Mouse (Mus musculus) embryonic stem cell, embryonic (primary cell): ENCODE measurements around the gene Sec14l4.

Source experiments
- CTCF ChIA-PET, 4 experiments: fragments of 300-600 bp in 2 of 4; fragments of 350-600 bp in 2 of 4; sonication (Branson Sonifier 250); formaldehyde crosslinking; loops; one replicate each; lab custom pipeline; 2022; ENCODE audit warnings: inconsistent platforms in 2 of 4; lab: Charles Lee
- POLR2A ChIA-PET, 4 experiments: fragments of 300-600 bp in 2 of 4; fragments of 350-600 bp in 2 of 4; sonication (Branson Sonifier 250); formaldehyde crosslinking; loops; one replicate each; lab custom pipeline; 2022; ENCODE audit warnings: antibody characterized with exemption in 4 of 4, inconsistent platforms in 1 of 4; lab: Charles Lee

Sec14l4 gene

DNA sequence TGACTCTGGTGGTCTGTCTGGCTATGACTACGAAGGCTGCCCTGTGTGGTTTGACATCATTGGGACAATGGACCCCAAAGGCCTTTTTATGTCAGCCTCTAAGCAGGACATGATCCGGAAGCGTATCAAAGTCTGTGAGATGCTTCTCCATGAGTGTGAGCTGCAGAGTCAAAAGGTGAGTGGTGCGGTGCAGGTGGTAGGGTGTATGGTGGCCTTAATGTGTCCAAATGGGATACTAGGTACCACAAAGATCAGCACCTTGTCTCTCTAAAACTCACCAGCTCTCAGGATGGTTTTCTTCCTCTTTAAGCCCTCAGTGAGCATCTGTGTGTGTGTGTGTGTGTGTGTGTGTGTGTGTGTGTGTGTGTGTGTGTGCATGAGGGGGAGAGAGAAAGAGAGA is 8.7 kb downstream of the Sec14l4 start:
- ChIA-PET CTCF (interaction anchor here in 3 of 4 experiments (1.6 to 2.2 kb wide), 3 partner anchors 11 to 40 kb away, joined by 6 to 7 read pairs (median 7); no protein-coding TSS in a partner anchor), POLR2A (interaction anchor here in 2 of 4 experiments (0.6 to 1.2 kb wide), 3 partner anchors 16 to 58 kb away, joined by 3 to 4 read pairs (median 4); no protein-coding TSS in a partner anchor)

DNA sequence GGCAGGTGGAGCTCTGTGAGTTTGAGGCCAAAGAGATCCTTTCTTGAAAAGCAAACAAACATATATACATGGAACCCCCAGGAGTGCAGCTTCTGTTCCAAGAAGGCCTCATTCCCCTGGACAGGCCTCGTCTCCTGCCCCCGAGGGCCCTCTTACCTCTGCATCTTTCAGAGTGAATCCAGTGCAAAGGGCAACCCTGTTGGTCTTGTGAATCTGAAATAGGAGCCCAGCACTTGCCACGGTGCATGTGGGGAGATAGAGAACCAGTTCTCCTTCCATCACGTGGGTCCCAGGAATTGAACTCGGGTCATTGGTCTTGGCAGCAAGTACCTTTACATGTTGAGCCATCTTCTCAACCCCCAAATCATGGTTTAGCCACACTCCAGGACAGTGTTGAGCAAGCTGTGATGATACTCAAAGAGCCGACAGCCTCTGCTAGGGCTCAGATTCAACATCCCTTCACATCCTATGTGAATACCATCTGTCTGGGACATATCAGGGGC is 9.9 kb downstream of the Sec14l4 start:
- ChIA-PET CTCF (interaction anchor here (1.0 to 2.2 kb wide), 5 partner anchors 12 to 39 kb away, joined by 4 to 7 read pairs (median 6); no protein-coding TSS in a partner anchor), POLR2A (interaction anchor here in 1 of 4 experiments (0.6 to 0.7 kb wide), 2 partner anchors 340 to 553 kb away, joined by 3 to 5 read pairs; no protein-coding TSS in a partner anchor)

DNA sequence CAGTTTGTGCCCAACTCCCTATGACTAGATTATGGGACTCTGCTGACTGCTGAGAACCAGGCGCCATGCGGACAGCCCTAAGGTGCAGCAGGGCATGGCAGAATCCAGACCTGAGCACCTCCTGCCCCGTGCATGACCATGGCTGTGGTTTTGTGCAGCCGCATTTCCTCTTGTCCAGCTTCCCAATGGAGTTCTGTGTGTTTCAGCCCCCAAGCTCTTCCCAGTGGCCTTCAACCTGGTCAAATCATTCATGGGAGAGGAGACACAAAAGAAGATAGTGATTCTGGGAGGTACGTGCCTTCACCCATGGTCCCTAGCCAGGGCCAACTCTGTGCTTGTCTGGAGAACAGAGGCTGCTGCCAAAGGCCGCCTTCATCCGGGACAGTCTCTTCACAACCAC is 11.8 kb downstream of the Sec14l4 start:
- CTCF ChIA-PET: interaction anchor here in 3 of 4 experiments (0.6 to 1.6 kb wide), 4 partner anchors 10 to 37 kb away, joined by 3 to 4 read pairs (median 3); no protein-coding TSS in a partner anchor
- POLR2A ChIA-PET: interaction anchor here in 1 of 4 experiments (1.5 kb wide), 1 partner anchor 13 kb away, joined by 3 read pairs; no protein-coding TSS in a partner anchor

DNA sequence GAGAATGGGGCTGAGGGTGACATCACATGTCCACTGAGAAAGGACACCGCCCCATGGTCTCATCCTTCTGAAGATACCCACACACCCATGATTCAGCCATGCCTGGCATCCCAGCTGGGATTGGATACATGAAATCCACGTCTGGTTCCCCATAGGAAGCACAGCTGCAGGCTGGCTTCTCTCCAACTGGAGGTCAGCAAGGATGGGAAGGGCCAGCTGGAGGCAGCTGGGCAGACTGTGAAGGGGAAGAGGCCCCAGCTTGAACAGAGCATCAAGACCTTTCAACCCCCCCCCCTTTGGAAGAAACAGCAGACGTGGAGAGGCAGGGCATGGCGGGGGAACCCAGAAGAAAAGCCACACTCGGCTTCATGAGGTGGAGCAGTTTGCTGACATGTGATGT is 15.3 kb downstream of the Sec14l4 start:
- CTCF ChIA-PET: interaction anchor here in 1 of 4 experiments (1.2 kb wide), 1 partner anchor 34 kb away, joined by 6 read pairs; no protein-coding TSS in a partner anchor

DNA sequence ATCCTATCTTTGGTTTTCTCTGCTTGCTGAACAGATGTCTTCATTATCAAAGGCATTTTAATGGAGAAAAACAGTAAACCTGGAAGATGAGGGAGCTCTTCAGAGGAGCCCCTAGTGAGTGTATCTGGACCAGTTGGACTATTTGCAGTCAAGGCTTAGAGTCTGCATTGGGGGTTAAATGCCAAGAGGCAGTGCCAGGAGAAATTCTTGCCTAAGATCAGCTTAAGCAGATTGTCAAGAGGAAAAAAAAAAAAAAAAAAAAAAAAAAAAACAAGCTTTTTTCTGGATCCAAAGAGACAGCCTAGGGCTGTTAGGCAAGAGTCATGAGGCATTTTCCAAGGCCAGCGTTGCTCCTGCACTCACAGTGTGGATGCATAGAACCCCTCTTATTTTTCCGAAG is 16.5 kb downstream of the Sec14l4 start:
- CTCF ChIA-PET: interaction anchor here in 2 of 4 experiments (0.6 to 1.2 kb wide), 3 partner anchors 13 to 58 kb away, joined by 3 to 6 read pairs (median 3); no protein-coding TSS in a partner anchor
- POLR2A ChIA-PET: interaction anchor here in 2 of 4 experiments (0.6 to 1.0 kb wide), 5 partner anchors 44 to 287 kb away, joined by 3 to 4 read pairs (median 3); no protein-coding TSS in a partner anchor

More for the DNA sequence above, 15.3 kb downstream of the Sec14l4 start:
- POLR2A ChIA-PET: interaction anchor here in 1 of 4 experiments (0.6 kb wide), 1 partner anchor 37 kb away, joined by 3 read pairs; no protein-coding TSS in a partner anchor

DNA sequence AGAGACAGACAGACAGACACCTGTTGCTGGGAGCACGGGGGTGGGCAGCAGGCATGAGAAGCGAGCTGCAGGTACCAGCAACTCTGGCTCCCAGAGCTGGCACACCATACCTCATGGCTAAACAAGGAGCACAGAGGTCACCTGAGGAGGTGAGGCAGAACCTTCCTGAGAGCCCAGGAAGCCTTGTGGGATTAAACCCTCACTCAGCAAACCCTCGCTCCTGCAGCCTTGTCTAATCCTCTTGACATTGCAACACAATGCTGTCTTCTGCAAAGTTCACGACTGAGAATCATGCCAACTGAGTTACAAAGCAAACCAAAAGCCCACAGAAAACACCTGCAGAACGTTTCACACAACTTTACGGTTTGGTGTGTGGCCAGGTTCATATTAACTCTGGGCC is 17.2 kb downstream of the Sec14l4 start:
- CTCF ChIA-PET: interaction anchor here in 2 of 4 experiments (0.6 to 1.1 kb wide), 3 partner anchors 13 to 59 kb away, joined by 3 to 5 read pairs (median 3); no protein-coding TSS in a partner anchor

DNA sequence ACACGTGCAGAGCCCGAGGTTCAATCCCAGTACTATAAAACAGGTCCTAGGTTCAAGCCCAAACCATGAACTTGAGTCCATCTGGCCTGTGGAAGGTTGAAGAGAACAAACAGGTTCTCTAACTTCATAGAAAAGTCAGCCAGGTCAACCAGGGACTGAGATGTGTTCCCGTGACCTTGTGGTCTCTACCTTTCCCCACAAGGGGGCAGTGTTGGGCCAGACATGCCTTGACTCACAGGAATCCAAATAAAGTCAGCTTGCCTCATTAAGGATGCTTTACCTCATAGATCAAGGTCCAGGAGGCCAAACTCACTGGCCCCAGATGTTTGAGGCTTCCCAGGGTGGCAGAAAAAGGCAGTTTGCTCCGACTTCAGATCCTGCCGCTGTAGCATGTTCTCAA is 22.3 kb downstream of the Sec14l4 start:
- ChIA-PET POLR2A (interaction anchor here in 3 of 4 experiments (0.8 to 1.1 kb wide), 5 partner anchors 9 to 166 kb away, joined by 3 to 6 read pairs (median 3); partner anchors contain the start of gene Sec14l4 (in 1 of the 3)), CTCF (interaction anchor here (0.5 to 5.4 kb wide), 54 partner anchors 8 to 885 kb away, joined by 3 to 61 read pairs (median 4); partner anchors contain the start of genes Sec14l2 (in 3 of the 4), Sec14l3 (in 2 of the 4), Castor1 (in 1 of the 4) and Rnf215 (in 1 of the 4))

More for the DNA sequence above, 17.2 kb downstream of the Sec14l4 start:
- POLR2A ChIA-PET: interaction anchor here in 1 of 4 experiments (1.0 kb wide), 1 partner anchor 45 kb away, joined by 3 read pairs; no protein-coding TSS in a partner anchor

DNA sequence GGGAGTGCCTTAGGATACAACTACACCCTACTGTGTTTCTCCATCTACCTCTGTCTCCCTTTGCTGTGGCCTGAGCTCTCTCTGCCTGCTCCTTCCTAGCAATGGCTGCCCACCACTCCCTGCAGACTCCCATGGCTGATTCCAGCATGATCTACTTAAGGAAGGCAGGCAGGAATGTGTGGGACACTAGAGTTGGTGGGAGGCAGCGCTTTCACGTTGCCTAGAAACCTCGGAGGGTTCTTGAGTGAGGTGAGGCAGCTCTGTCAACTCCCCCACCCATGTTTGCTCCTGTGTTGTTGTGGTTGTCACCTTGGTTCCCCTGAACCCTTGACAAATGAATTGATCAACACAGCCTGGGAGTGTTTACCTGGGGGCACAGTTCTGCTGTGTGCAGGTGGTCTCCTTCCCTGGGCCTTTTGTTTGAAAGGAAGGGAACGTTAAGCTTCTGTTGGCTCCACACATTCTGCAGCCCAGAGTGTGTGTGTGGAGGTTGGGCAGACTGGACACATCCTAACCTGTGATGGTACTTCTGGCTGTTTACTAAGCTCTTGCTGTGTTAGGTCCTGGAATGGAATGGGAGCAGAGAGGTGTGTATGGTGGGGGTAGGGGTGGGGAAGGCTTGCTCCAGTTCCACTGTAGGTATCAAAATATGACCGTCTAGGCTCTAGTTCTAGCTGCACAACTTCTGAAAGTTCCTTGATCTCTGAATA is 29.8 kb downstream of the Sec14l4 start:
- ChIA-PET POLR2A (interaction anchor here in 3 of 4 experiments (0.6 to 1.7 kb wide), 6 partner anchors 16 to 130 kb away, joined by 3 to 5 read pairs (median 3); partner anchors contain the start of genes Mtfp1 (in 1 of the 3) and Pes1 (in 1 of the 3)), CTCF (interaction anchor here in 2 of 4 experiments (0.8 to 2.1 kb wide), 5 partner anchors 19 to 198 kb away, joined by 3 to 10 read pairs (median 3); partner anchors contain the start of gene Rnf215 (in 1 of the 2))

DNA sequence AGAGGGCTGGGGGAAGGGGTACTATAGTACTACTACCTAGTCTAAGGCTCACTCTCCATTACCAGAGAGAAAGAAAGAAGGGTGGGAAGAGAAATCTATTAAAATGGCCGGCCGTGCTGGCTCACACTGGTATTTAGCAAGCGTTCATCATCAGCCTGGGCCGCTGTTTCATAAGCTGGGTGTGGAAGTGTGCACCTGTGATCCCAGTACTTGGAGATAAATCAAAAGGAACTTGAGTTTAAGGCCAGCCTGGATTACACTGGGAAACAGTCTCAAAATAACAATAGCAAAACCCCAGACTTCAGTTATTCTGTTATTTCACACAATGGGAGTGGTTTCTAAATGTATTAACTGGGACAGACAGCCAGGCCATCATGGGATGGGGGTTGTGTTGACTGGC is 31.3 kb downstream of the Sec14l4 start:
- POLR2A ChIA-PET: no interaction called here

DNA sequence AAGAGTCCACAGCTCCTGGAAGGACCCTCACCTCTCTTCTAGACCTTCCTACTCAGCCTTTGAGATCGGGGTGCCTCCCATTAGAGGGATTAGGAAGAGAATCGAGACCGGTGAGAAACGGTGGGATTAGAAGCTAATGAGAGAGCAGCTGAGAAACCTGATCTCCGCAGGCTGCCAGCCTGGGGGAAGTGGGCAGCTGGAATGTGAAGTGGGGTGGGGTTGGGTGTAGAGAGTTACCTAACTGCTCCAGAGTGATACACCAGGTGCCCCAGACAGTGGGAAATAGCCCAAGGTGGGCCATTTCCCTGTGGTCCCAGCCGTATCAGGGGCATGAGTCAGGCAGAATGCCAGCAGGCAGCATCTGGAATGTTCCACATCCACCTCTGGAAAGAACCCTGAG is 31.7 kb downstream of the Sec14l4 start:
- ChIA-PET CTCF (interaction anchor here in 3 of 4 experiments (0.9 to 2.7 kb wide), 3 partner anchors 9 to 17 kb away, joined by 4 to 7 read pairs (median 6); no protein-coding TSS in a partner anchor), POLR2A (interaction anchor here in 1 of 4 experiments (0.6 kb wide), 1 partner anchor 208 kb away, joined by 9 read pairs; no protein-coding TSS in a partner anchor)

More for the DNA sequence above, 31.3 kb downstream of the Sec14l4 start:
- CTCF ChIA-PET: interaction anchor here in 2 of 4 experiments (0.7 to 2.7 kb wide), 3 partner anchors 9 to 17 kb away, joined by 3 to 6 read pairs (median 4); no protein-coding TSS in a partner anchor

DNA sequence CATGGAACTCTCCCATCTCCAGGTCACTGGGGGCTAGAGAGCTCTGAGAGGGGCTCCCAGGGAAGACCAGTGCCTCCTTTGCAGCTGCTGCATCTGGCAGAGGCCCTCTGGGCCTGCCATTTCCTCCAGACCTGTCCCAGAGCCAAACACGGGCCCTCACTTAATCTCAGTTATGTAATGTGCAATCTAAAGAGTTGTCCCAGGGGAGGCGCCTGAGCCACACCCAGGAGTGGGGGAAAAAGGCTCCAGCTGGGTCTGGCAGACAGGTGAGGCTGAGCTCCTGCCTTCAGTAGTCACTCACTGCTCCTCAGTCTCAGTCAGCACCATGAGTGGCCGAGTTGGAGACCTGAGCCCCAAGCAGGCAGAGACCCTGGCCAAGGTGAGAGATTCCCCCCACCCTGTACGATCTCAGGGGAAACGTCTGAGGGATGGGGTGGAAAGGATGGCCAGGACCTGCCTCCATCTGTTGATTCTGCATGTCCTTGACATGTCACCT is 33.4 kb downstream of the Sec14l4 start, which contains the start of gene Sec14l3:
Gene Sec14l3, plus strand, starts transcription at position 215 of the 496 bp plus-strand sequence.
- CTCF ChIA-PET: interaction anchor here in 3 of 4 experiments (0.6 to 2.7 kb wide), 14 partner anchors 11 to 339 kb away, joined by 3 to 12 read pairs (median 4); no protein-coding TSS in a partner anchor
- POLR2A ChIA-PET: interaction anchor here in 2 of 4 experiments (0.7 to 1.6 kb wide), 7 partner anchors 12 to 75 kb away, joined by 3 to 6 read pairs (median 3); no protein-coding TSS in a partner anchor

DNA sequence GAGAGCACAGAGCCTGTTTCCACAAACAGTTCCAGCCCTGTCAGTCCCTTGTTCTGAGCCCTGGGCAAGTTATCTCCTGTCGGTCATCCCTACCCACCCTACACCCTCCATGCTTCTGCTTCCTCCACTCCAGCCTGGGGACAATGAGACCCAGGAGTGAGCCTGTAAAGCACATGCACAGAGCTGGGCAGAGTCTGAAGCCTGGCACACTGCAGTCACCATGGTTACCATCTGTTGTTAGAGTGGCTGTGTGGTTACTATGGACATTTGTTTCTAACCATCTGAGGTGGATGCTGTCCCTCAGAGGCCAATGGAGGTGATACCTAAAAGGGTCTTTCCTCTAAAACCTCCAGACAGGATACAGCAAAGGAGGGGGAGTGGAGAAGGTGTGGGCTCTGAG is 38.4 kb downstream of the Sec14l4 start:
- CTCF ChIA-PET: interaction anchor here in 2 of 4 experiments (1.2 to 2.8 kb wide), 3 partner anchors 10 to 16 kb away, joined by 3 to 18 read pairs (median 8); no protein-coding TSS in a partner anchor
- POLR2A ChIA-PET: no interaction called here

DNA sequence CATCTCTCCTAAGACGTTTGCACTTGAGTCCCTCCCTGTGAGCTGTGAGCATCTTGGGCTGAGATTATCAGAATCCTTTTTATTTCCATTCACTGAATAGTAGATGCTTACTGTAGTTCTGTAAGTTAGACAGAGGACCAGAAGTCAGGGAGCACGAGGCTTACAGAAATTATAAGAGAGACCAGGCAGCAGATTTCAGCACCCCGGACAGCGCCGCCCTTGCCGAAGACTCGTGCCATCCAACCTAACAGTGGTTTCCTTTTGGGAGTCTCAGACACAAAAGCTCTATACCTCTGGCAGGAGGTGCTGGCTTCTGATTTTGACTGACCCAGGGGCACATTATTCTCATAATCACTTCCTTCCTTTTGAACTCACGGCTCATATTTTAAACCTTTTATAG is 45.4 kb downstream of the Sec14l4 start:
- ChIA-PET POLR2A (interaction anchor here in 2 of 4 experiments (0.6 to 1.9 kb wide), 2 partner anchors 10 to 16 kb away, joined by 3 to 4 read pairs; no protein-coding TSS in a partner anchor), CTCF (interaction anchor here in 1 of 4 experiments (0.8 kb wide), 1 partner anchor 23 kb away, joined by 3 read pairs; no protein-coding TSS in a partner anchor)

DNA sequence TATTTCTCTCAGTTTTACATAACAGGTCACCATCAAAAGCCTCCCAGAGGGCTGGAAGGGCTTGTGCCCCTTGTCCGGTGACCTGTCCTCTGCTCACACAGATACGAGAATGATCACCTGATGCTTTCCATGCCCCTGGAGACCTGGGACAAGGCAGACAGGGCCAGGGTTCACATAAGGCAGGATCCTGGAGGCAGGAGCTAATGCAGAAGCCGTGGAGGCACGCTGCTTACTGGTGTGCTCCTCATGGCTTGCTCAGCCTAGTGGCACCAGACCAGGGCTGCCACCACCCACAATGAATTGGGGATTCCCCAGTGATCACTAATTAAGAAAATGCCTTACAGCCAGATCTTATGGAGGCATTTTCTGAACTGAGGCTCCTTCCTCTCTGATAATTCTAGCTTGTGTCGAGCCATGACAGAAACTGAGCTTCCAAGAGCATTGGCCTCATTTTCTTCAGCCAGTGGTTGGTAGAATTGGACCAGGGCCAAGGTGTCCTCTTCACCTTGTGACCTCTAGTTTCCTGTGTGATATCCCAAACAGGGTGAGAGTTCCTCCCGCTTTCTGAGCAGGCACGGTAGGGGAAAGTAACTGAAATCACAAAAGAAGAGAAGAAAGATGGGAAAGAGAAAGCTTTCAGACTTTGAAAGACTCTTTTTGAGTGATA is 47.1 kb downstream of the Sec14l4 start:
- POLR2A ChIA-PET: no interaction called here
- CTCF ChIA-PET: interaction anchor here in 3 of 4 experiments (0.6 to 3.9 kb wide), 5 partner anchors 12 to 77 kb away, joined by 3 to 57 read pairs (median 5); no protein-coding TSS in a partner anchor

DNA sequence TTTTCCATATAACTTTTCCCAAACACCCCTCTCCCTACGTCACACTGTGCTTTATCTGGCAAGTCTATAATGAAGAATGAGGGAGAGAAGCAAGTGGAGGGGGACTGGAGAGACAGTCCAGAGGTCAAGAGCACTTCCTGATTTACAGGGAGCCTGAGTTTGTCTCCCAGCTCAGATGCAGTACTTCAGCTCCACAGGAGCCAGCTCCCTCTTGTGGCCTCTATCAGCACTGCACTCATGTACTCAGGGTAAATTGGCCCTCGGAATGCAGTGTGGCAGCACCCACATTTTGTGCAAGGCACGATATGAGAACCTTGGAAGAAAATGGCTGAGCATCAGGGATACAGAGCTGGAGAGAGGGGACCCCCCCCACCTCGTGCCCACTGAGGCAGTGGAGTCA is 49.0 kb downstream of the Sec14l4 start:
- ChIA-PET CTCF (interaction anchor here (0.5 to 3.9 kb wide), 110 partner anchors 9 to 727 kb away, joined by 3 to 71 read pairs (median 4); partner anchors contain the start of genes Sec14l2 (in 3 of the 4), Sec14l3 (in 3 of the 4), Gal3st1 (in 2 of the 4) and Ccdc157 (in 1 of the 4)), POLR2A (interaction anchor here in 3 of 4 experiments (0.6 to 2.3 kb wide), 12 partner anchors 14 to 424 kb away, joined by 3 to 9 read pairs (median 4); partner anchors contain the start of genes Gal3st1 (in 1 of the 3), Rnf215 (in 1 of the 3) and Sec14l3 (in 1 of the 3))
